Mouse (Mus musculus) E14TG2a.4 (cell line): ENCODE measurements around the gene Olfr1416.

ENCODE experiments used
- CTCF ChIP-seq: conservative IDR thresholded peaks from 2 replicates; pipeline ENCODE4 v1.5.1; 2014; ENCODE audit warnings: low read length
- NANOG ChIP-seq: IDR thresholded peaks from 2 replicates; pipeline ENCODE4 v1.6.1; 2014; ENCODE audit warnings: borderline replicate concordance, low read length, mixed read lengths
- POU5F1 ChIP-seq: IDR thresholded peaks from 2 replicates; pipeline ENCODE4 v1.6.1; 2014; ENCODE audit warnings: low read length, borderline replicate concordance

DNA sequence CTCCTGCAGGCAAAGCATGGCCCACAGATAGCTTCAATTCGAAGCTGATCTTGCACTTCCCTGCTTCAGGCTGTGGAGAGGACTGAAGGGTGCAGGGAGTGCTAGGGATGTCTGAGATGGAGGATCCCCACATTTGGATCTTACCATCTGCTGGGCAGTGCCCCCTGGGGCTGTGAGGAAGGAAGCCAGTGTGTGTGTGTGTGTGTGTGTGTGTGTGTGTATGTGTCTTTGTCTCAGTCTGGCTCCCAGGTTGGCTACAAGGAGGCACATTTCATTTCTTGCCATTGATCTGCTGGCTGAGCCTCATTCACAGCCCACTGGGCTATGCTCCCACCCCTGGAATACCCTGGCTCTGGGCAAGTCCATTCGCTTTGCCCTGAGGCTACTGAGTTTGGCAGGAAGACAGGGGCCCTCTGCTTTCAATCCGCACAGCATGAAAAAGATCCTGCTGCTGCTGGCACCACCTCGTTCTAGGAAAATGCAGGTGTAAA lies 48.0 kb downstream of the Olfr1416 start:
- TF ChIP-seq CTCF (no peak), NANOG (no peak), POU5F1 (no peak)
